Mouse (Mus musculus) intestine, embryonic 14.5 days (tissue): ENCODE measurements around the gene Plxnb2. TPM values are rescaled to one million over a fixed set of nuclear protein-coding genes. Genes with fewer than 3 reads are reported as not detected.
A peak's percentile ranks its signal among the peaks of the same experiment; 100 is the strongest.

ENCODE experiments used
- ATAC-seq: fragments of 200-750 bp; cut with Nextera tagmentation; replicated peaks from 2 replicates; pipeline ENCODE4 v1.8.0; 2017; ENCODE audit warnings: low read depth, moderate number of reproducible peaks, moderate TSS enrichment, moderate library complexity; ENCODE audit not compliant: low FRiP score, low TSS enrichment
- DNase-seq: peaks from one replicate; pipeline ENCODE4 v3.0.0-alpha.2; 2018; ENCODE audit warnings: low spot score
- H3K27ac ChIP-seq: fragments of 300-500 bp; sonication (generic); 2 replicates; pipeline ENCODE4 v1.5.1; 2014; ENCODE audit warnings: low read depth, mild to moderate bottlenecking, control low read depth
- H3K27me3 ChIP-seq: fragments of 300-500 bp; sonication (generic); replicated peaks from 2 replicates; pipeline ENCODE4 v1.6.1; 2014; ENCODE audit warnings: low read length, control low read depth; ENCODE audit not compliant: control insufficient read depth, insufficient read depth
- H3K36me3 ChIP-seq: fragments of 300-500 bp; sonication (generic); 2 replicates; pipeline ENCODE4 v1.6.1; 2014; ENCODE audit warnings: low read length, control low read depth; ENCODE audit not compliant: control insufficient read depth, insufficient read depth
- H3K4me1 ChIP-seq: fragments of 300-500 bp; sonication (generic); replicated peaks from 2 replicates; pipeline ENCODE4 v1.6.1; 2014; ENCODE audit warnings: low read length, control low read depth, mixed read lengths; ENCODE audit not compliant: control insufficient read depth, insufficient read depth
- H3K4me2 ChIP-seq: fragments of 300-500 bp; sonication (generic); 2 replicates; pipeline ENCODE4 v1.6.1; 2014; ENCODE audit warnings: low read length
- H3K4me3 ChIP-seq: fragments of 300-500 bp; sonication (generic); 2 replicates; pipeline ENCODE4 v1.5.1; 2014; ENCODE audit warnings: low read depth, low read length, control low read depth, mixed read lengths
- H3K9ac ChIP-seq: fragments of 300-500 bp; sonication (generic); 2 replicates; pipeline ENCODE4 v1.6.1; 2014; ENCODE audit warnings: mild to moderate bottlenecking, low read length
- H3K9me3 ChIP-seq: fragments of 300-500 bp; sonication (generic); 2 replicates; pipeline ENCODE4 v1.6.1; 2016; ENCODE audit warnings: low read length, control low read depth; ENCODE audit not compliant: control insufficient read depth
- WGBS: fragments of 180-500 bp; shearing (Covaris S2); extraction: QIAGEN DNeasy Blood & Tissue Kit; methylation state at CpG from one replicate; pipeline ENCODE4 v1.1.7; 2014; 5-methylcytosine and 5-hydroxymethylcytosine counted together
- polyA plus RNA-seq: library from polyadenylated mRNA; unstranded; fragments of >200 nt; fragmentation: Nextera tagmentation; extraction: Ambion mirVana; gene quantifications from 2 replicates; pipeline ENCODE4 v1.2.1, GENCODE M21; 2014

Plxnb2 gene
- polyA plus RNA-seq, 1 experiment from 2014 or later, result 149 TPM

DNA sequence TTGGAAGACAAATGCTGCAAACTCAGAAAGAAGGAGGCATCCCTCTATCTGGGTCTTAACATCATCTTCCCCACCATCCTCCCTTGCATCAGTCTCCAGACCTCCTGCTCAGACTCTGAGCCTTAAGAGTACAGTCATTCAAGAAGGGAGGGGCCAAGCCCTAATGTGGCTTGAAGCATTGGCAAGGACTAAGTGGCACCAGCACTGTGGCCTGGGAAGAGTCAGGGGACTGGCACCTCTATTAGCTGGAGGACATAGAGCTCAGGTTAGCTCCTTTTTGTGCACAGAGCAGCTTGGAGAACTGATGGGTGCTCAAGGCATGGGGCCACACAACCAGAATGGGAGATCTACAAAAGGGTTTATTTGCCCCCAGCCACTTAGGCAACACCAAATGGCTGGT, 50.3 kb downstream of the Plxnb2 start:
- no peaks in the 10 kb centered on the region for H3K9me3 ChIP-seq
- ATAC-seq (no peak), DNase-seq (no peak)
- no peak overlapping the region for H3K4me3 ChIP-seq
- H3K27ac ChIP-seq, result no peak overlapping the region
- H3K9ac ChIP-seq, result no peak overlapping the region
- no peak overlapping the region for H3K4me2 ChIP-seq
- 0 out of 2 replicates have a peak, but pooled peaks cover 7% of the 10 kb centered on the region for H3K36me3 ChIP-seq
- H3K27me3 ChIP-seq, result no peaks in the 10 kb centered on the region
- peaks cover 8% of the 10 kb centered on the region for H3K4me1 ChIP-seq

DNA sequence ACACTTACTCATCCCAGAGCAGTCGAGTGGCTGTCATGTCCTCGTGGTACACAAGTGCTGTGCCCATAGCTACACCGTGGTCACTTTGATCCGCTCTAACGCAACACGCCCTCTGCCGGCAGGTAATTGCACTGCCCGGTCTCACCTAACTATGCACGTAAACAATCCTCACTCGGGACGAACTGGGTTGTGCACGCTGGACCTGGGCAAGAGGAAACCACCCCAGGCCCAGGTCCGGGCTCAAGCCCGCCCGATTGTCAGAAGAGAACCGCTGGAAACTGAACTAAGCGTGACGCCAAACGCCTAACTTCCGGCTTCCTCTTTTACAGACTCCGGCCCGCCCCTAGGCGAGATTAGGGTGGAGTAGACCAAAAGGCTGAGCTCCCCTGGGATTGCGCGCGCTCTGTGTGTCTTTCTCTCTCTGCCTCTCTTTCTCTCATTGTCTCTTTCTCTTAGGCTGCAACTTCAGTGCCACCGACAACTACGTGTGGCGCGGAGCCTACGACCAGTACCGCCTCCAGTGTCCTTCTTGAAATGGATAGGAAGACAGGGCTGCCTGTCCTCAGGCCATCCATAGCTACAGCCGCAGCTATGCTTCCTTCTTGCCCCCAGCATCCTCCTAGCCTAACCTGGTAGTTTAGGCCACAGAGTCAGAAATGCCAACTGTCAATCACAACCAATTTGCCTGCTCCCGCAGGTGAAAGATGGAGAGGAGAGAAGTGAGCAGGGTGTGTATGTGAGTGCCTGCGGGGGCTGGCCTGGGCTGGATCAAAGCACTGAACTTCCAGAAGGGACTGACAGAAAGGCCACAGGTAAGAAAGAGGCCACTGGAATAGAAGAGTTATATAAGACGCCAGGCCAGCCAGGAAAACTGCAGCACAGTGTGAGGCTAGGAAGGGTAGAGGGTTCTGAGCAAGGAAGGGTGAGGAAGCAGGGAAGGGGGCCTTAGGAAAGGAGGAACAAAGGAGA, 51.9 kb downstream of the Plxnb2 start, which contains the start of gene Hdac10:
Gene Hdac10 (minus strand): TSS at position 319 of the 969 bp plus-strand sequence.
- WGBS, result 2% methylated on average over 36 of the region's 36 CpGs
- peak within 1 kb of the TSS; percentile 71 for H3K4me3 ChIP-seq
- no peaks in the 10 kb centered on the region for H3K27me3 ChIP-seq
- H3K4me2 ChIP-seq, result peak within 1 kb of the TSS; percentile 82
- H3K36me3 ChIP-seq, result 0 out of 2 replicates have a peak, but pooled peaks cover 11% of the 10 kb centered on the region
- peak within 1 kb of the TSS; percentile 47; the same call in 1 of the 2 replicates for H3K27ac ChIP-seq
- ATAC-seq (peak; percentile 87), DNase-seq (peak; percentile 95)
- H3K9ac ChIP-seq, result peak within 1 kb of the TSS; percentile 57
- H3K9me3 ChIP-seq, result no peaks in the 10 kb centered on the region
- peaks cover 12% of the 10 kb centered on the region for H3K4me1 ChIP-seq

DNA sequence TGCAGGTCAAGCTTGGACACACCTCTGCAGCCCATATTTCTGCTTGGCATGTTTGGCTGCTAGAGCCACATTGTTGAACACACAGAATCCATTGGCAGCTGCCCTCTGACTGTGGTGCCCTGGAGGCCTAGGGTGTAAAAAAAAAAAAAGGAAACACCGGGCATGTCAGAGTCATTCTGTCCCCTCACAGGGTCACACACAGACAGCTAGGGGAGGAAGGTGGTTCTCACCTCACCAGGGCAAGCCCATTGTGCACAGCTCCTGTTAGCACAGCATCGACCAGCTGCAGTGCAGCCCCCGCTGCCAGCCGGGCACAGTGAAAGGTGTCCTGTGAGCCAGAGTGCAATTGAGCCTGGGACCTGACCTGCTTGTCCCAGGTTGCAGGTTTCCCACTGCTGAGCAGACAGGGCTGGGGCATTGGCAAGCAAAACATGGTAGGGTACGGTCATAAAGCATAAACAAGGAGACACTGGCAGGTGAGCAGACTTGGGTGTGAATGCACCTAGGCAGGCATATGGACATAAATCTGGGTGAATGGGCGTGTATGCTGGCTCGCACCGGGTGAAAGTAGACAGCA, 53.1 kb downstream of the Plxnb2 start:
- Histone ChIP-seq H3K4me2 (peak overlapping the region; percentile 82), H3K4me3 (0 out of 2 replicates have a peak overlapping the region, but pooled peaks have one; percentile 71), H3K9me3 (no peaks in the 10 kb centered on the region), H3K4me1 (peaks cover 16% of the 10 kb centered on the region), H3K27ac (no peak overlapping the region), H3K9ac (no peak overlapping the region), H3K27me3 (no peaks in the 10 kb centered on the region), H3K36me3 (0 out of 2 replicates have a peak, but pooled peaks cover 11% of the 10 kb centered on the region)
- ATAC-seq, result no peak
- 83% methylated on average over 8 of the region's 8 CpGs for WGBS
- DNase-seq, result no peak

DNA sequence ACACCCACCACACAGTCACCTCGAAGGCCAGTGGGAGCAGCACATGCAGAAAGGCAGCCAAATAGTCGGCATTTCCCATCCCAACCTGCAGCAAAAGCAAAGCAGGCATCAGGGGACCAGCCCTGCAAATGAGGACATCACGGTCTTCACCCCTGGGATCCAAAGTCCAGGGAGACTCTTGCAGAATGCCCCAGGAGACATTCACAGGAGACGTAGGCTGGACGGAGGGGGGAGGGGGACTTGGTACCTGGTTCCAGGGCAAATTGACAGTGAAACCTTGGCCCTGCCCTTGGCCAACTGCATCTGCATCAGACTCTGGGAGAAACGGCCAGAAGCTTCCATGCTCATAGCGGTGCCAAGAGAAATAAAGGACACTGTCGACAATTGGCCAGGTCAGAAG, 54.0 kb downstream of the Plxnb2 start:
- DNase-seq (no peak), ATAC-seq (no peak)
- Histone ChIP-seq H3K9ac (no peak overlapping the region), H3K9me3 (no peaks in the 10 kb centered on the region), H3K27ac (no peak overlapping the region), H3K27me3 (no peaks in the 10 kb centered on the region), H3K4me2 (no peak overlapping the region), H3K4me3 (no peak overlapping the region), H3K4me1 (peaks cover 22% of the 10 kb centered on the region), H3K36me3 (0 out of 2 replicates have a peak, but pooled peaks cover 11% of the 10 kb centered on the region)
- WGBS, result 87% methylated on average over 8 of the region's 8 CpGs

DNA sequence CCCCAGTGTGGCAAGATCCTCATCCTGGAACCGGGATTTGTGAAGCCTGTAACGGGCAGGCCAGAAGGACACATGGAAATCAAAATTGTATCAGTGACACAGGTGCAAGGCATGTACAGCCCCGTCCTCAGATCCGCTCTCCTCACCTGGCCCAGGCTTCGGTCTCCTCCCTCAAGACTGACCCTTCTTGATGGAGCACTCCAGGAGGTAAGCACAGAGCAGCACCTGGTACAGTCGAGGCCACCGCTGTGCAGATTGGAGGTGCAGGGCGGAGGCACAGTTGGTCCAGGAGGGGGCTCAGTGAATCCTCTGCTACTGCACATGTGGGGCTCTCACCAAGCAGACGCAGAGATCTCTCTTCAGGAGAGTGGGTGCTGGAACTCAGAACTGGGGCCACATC, 55.2 kb downstream of the Plxnb2 start:
- Histone ChIP-seq H3K9ac (no peak overlapping the region), H3K4me2 (no peak overlapping the region), H3K4me1 (peaks cover 31% of the 10 kb centered on the region), H3K27ac (no peak overlapping the region), H3K36me3 (peaks cover 11% of the 10 kb centered on the region; the same call in 1 of the 2 replicates), H3K9me3 (no peaks in the 10 kb centered on the region), H3K4me3 (no peak overlapping the region), H3K27me3 (no peaks in the 10 kb centered on the region)
- ATAC-seq, result no peak
- no peak for DNase-seq
- 93% methylated on average over 9 of the region's 9 CpGs for WGBS

DNA sequence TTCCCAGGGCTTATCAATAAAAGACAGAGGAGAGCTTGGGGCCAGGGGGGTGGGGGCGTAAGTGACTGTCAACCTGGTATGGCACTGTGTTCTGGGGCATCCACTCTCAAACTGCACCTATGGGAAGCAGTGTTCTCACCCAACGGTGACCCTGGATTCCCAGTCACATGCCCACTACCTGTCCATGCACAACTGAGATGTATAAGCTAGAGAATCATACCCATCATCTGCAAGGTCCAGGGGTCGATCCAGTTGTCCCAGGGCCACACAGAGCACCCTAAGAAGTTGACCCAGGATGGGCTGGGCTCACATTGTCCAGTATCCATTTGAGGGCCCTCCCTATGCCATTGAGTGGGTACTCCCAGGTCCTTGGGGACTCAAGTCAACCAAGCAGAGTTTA, 56.3 kb downstream of the Plxnb2 start:
- H3K27ac ChIP-seq, result no peak overlapping the region
- DNase-seq, result no peak
- peaks cover 11% of the 10 kb centered on the region; the same call in 1 of the 2 replicates for H3K36me3 ChIP-seq
- peaks cover 34% of the 10 kb centered on the region for H3K4me1 ChIP-seq
- no peak for ATAC-seq
- 91% methylated on average over 3 of the region's 3 CpGs for WGBS
- no peaks in the 10 kb centered on the region for H3K9me3 ChIP-seq
- no peak overlapping the region for H3K9ac ChIP-seq
- H3K4me3 ChIP-seq, result no peak overlapping the region
- no peak overlapping the region for H3K4me2 ChIP-seq
- no peaks in the 10 kb centered on the region for H3K27me3 ChIP-seq

- peak; percentile 57 for DNase-seq
- Histone ChIP-seq H3K9ac (peak overlapping the region; percentile 86), H3K4me3 (peak overlapping the region; percentile 94), H3K9me3 (no peaks in the 10 kb centered on the region), H3K36me3 (peaks cover 11% of the 10 kb centered on the region; the same call in 1 of the 2 replicates), H3K4me2 (peak overlapping the region; percentile 88), H3K27ac (peak overlapping the region; percentile 45; the same call in 1 of the 2 replicates), H3K27me3 (no peaks in the 10 kb centered on the region), H3K4me1 (peaks cover 34% of the 10 kb centered on the region)
- 32% methylated on average over 11 of the region's 11 CpGs for WGBS
- 0 out of 2 replicates have a peak, but pooled peaks have one; percentile 6 for ATAC-seq
These were observed 57.0 kb downstream of the Plxnb2 start for GRCm38 (mm10) chr15:89123595-89123994.

DNA sequence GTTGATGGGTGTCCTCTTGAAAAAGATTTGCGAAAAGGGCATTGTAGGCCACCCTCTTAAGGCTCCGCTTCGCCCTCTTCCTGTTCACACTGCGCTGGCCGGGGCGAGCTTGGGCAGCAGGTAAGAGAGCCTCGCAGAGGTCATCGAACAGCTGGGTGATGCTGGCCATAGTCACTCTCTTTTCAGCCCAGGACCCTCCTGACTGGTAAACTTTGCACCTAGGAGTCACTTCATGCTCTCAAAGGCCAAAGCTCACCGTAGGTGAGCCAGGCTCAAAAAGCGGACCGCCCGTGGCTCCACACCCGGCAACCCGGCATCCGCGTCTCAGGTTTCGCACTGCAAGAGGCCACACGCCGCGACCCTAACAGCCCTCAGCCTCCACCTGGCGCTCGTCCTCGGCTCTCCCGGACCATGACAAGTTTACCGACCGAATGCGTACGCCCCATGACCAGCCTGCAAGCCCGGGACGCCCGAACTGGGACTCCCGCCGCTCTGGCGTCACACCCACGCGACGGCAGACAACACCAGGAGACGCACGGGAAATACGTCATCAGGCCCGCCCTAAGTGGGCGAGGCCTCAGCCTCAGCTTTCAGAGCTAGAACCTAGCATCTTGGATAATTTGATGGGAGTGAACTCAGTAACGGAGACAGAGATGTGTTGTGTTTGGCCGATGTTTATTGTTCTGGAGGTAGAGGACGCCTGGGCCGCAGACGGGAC, 57.8 kb downstream of the Plxnb2 start, which contains the start of gene Tubgcp6:
Gene Tubgcp6 (minus strand): TSS at position 464 of the 718 bp plus-strand sequence.
- DNase-seq, result peak; percentile 98
- Histone ChIP-seq H3K4me3 (peak within 1 kb of the TSS; percentile 94), H3K4me1 (peaks cover 31% of the 10 kb centered on the region), H3K27me3 (no peaks in the 10 kb centered on the region), H3K27ac (peak within 1 kb of the TSS; percentile 45; the same call in 1 of the 2 replicates), H3K9me3 (no peaks in the 10 kb centered on the region), H3K4me2 (peak within 1 kb of the TSS; percentile 88), H3K9ac (peak within 1 kb of the TSS; percentile 86), H3K36me3 (peaks cover 17% of the 10 kb centered on the region)
- WGBS, result under 1% methylated on average over 47 of the region's 47 CpGs
- ATAC-seq, result peak; percentile 86
